Mouse (Mus musculus) heart, postnatal 0 days (tissue): ENCODE results near the gene Tuba3a. TPM values are rescaled to one million over a fixed set of nuclear protein-coding genes. Genes with fewer than 3 reads are reported as not detected.
"Not testable (repeated sequence)": the region's sequence is repeated elsewhere in the genome, so short reads cannot be mapped to it uniquely, and the experiment has no call there.

Source experiments
- ATAC-seq: fragments of 200-750 bp; cut with Nextera tagmentation; 2 replicates; pipeline ENCODE4 v1.8.0; 2017; ENCODE audit warnings: low read depth, moderate number of reproducible peaks, moderate library complexity; ENCODE audit not compliant: insufficient read depth
- DNase-seq: peaks from one replicate; pipeline ENCODE4 v3.0.0-alpha.2; 2016; ENCODE audit warnings: low spot score
- H3K27ac ChIP-seq: fragments of 300-500 bp; sonication (generic); 2 replicates; pipeline ENCODE4 v1.5.1; 2014; ENCODE audit warnings: low read depth, mild to moderate bottlenecking
- H3K27me3 ChIP-seq: fragments of 300-500 bp; sonication (generic); 2 replicates; pipeline ENCODE4 v1.6.1; 2014; ENCODE audit warnings: low read length, mixed read lengths; ENCODE audit not compliant: control insufficient read depth, insufficient read depth
- H3K36me3 ChIP-seq: fragments of 300-500 bp; sonication (generic); replicated peaks from 2 replicates; pipeline ENCODE4 v1.6.1; 2014; ENCODE audit warnings: low read length, mixed read lengths; ENCODE audit not compliant: control insufficient read depth, insufficient read depth
- H3K4me1 ChIP-seq: fragments of 300-500 bp; sonication (generic); 2 replicates; pipeline ENCODE4 v1.6.1; 2014; ENCODE audit warnings: antibody characterized with exemption; ENCODE audit not compliant: control insufficient read depth, insufficient read depth
- H3K4me2 ChIP-seq: fragments of 300-500 bp; sonication (generic); 2 replicates; pipeline ENCODE4 v1.6.1; 2014; ENCODE audit warnings: low read depth, mild to moderate bottlenecking, low read length, moderate library complexity
- H3K4me3 ChIP-seq: fragments of 300-500 bp; sonication (generic); 2 replicates; pipeline ENCODE4 v1.5.1; 2014; ENCODE audit warnings: low read depth, low read length
- H3K9ac ChIP-seq: fragments of 300-500 bp; sonication (generic); replicated peaks from 2 replicates; pipeline ENCODE4 v1.6.1; 2014; ENCODE audit warnings: low read depth, low read length, mixed read lengths
- H3K9me3 ChIP-seq: fragments of 300-500 bp; sonication (generic); replicated peaks from 2 replicates; pipeline ENCODE4 v1.6.1; 2016; ENCODE audit warnings: low read length; ENCODE audit not compliant: control insufficient read depth
- CTCF ChIP-seq: IDR thresholded peaks from 2 replicates; pipeline ENCODE4 v1.5.1; 2016; ENCODE audit warnings: antibody characterized with exemption, control low read depth, low read depth
- EP300 ChIP-seq: IDR thresholded peaks from 2 replicates; pipeline ENCODE4 v1.6.1; 2016; ENCODE audit warnings: antibody characterized with exemption, low read depth
- WGBS: fragments of 180-500 bp; shearing (Covaris S2); extraction: QIAGEN DNeasy Blood & Tissue Kit; methylation state at CpG from one replicate; pipeline ENCODE4 v1.1.7; 2014; 5-methylcytosine and 5-hydroxymethylcytosine counted together
- polyA plus RNA-seq: library from polyadenylated mRNA; unstranded; fragments of >200 nt; fragmentation: Nextera tagmentation; extraction: Ambion mirVana; gene quantifications from 2 replicates; pipeline ENCODE4 v1.2.1, GENCODE M21; 2015
- total RNA-seq: library from RNA; depleted of rRNA; stranded (reverse); fragments of >200 nt; gene quantifications from 2 replicates; pipeline ENCODE4 v1.2.3, GENCODE M21; 2014; ENCODE audit warnings: low replicate concordance

Gene Tuba3a
- total and polyA plus RNA-seq, 2 experiments from 2014 or later: not detected

GRCm38 (mm10) chr6:125307091-125307490 is 21.2 kb upstream of the Tuba3a start:
- H3K4me2 ChIP-seq: no peak overlapping the region
- ATAC-seq (no peak), DNase-seq (no peak)
- H3K4me3 ChIP-seq: no peak overlapping the region
- peaks cover 5% of the 10 kb centered on the region for H3K4me1 ChIP-seq
- H3K27ac ChIP-seq: no peak overlapping the region
- 89% methylated on average over 5 of the region's 5 CpGs for WGBS
- no peaks in the 10 kb centered on the region for H3K9me3 ChIP-seq
- H3K27me3 ChIP-seq: no peaks in the 10 kb centered on the region
- TF ChIP-seq EP300 (no peak), CTCF (no peak)
- peaks cover 51% of the 10 kb centered on the region for H3K36me3 ChIP-seq
- no peak overlapping the region for H3K9ac ChIP-seq

- Histone ChIP-seq H3K27me3 (no peaks in the 10 kb centered on the region), H3K4me2 (no peak overlapping the region), H3K4me3 (no peak overlapping the region), H3K9me3 (no peaks in the 10 kb centered on the region), H3K27ac (no peak overlapping the region), H3K4me1 (no peaks in the 10 kb centered on the region), H3K9ac (no peak overlapping the region), H3K36me3 (peaks cover 36% of the 10 kb centered on the region)
- no peak for TF ChIP-seq EP300
- no peak for TF ChIP-seq CTCF
- ATAC-seq (no peak), DNase-seq (no peak)
- WGBS: 68% methylated on average over 6 of the region's 6 CpGs
Observed at GRCm38 (mm10) chr6:125305465-125305864, 19.6 kb upstream of the Tuba3a start.

- not testable (repeated sequence) for H3K27me3 ChIP-seq, DNase-seq, H3K4me2 ChIP-seq, H3K4me3 ChIP-seq, H3K9me3 ChIP-seq, H3K27ac ChIP-seq, H3K4me1 ChIP-seq, ATAC-seq, H3K9ac ChIP-seq
- 82% methylated on average over 7 of the region's 7 CpGs for WGBS
- peaks cover 29% of the 10 kb centered on the region for H3K36me3 ChIP-seq
Observed at GRCm38 (mm10) chr6:125304408-125304807, 18.6 kb upstream of the Tuba3a start.

DNA sequence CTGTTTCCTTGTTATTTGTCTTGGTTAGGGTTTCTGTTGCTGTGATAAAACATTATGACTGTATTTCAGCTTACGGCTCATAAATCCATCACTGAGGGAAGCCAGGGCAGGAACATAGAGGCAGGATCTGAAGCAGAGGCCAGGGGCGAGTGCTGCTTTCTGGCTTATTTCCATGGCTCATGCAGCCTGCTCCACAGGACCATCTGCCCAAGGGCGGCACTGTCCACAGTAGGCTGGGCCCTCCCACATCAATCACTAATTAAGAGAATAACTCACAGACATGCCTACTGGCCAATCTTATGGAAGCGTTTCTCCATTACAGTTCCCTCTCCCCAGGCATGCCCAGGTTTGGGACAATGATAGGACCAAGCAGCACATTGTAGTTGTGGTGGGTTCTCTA is 17.4 kb upstream of the Tuba3a start:
- no peak for DNase-seq
- no peak overlapping the region for H3K4me2 ChIP-seq
- H3K27ac ChIP-seq: no peak overlapping the region
- H3K27me3 ChIP-seq: no peaks in the 10 kb centered on the region
- H3K9ac ChIP-seq: no peak overlapping the region
- ATAC-seq: no peak
- H3K9me3 ChIP-seq: no peaks in the 10 kb centered on the region
- TF ChIP-seq CTCF (no peak), EP300 (no peak)
- H3K4me1 ChIP-seq: no peaks in the 10 kb centered on the region
- H3K4me3 ChIP-seq: no peak overlapping the region
- peaks cover 19% of the 10 kb centered on the region for H3K36me3 ChIP-seq
- WGBS: 85% methylated on average over 4 of the region's 4 CpGs

DNA sequence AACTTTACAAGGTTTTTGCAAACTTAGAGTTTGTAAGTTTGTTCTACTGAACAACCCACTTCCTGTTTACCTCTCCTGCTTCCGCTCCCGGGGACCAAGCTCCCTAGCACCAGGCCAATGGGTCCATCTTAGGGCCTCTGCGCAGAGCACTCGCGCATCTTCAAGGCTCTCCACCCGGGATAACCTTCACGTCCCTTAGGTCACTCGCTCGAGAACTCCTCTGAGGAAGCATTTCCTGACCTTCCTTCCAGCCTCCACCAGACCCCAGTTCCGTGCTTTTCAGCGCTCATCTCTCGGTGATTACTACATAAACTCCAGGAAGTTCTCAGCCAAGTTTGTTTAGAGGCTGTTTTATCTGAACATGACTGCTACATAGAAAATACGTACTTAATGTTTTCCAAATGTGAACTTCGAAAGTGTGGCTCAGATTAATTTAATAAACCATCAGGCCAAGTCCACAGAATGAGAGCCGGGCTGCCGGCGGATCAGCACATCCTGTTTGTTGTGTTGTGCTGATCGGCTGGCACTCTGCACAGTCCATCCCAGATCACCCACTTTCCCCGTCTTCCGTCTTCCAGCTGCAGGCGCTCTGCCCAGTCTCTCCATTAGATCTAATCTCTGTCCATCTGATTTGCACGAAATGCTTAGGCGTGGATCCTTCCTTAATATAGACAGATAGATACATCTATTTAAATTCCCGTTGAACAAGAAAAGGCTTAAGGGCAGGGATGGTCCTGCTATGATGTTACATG is 16.6 kb upstream of the Tuba3a start:
- no peak overlapping the region for H3K9ac ChIP-seq
- TF ChIP-seq CTCF (no peak), EP300 (no peak)
- H3K4me1 ChIP-seq: no peaks in the 10 kb centered on the region
- no peaks in the 10 kb centered on the region for H3K27me3 ChIP-seq
- H3K36me3 ChIP-seq: peaks cover 13% of the 10 kb centered on the region
- WGBS: 67% methylated on average over 24 of the region's 24 CpGs
- peak overlapping the region; percentile 51 for H3K27ac ChIP-seq
- DNase-seq: no peak
- no peak overlapping the region for H3K4me2 ChIP-seq
- no peak for ATAC-seq
- H3K4me3 ChIP-seq: no peak overlapping the region
- H3K9me3 ChIP-seq: no peaks in the 10 kb centered on the region

DNA sequence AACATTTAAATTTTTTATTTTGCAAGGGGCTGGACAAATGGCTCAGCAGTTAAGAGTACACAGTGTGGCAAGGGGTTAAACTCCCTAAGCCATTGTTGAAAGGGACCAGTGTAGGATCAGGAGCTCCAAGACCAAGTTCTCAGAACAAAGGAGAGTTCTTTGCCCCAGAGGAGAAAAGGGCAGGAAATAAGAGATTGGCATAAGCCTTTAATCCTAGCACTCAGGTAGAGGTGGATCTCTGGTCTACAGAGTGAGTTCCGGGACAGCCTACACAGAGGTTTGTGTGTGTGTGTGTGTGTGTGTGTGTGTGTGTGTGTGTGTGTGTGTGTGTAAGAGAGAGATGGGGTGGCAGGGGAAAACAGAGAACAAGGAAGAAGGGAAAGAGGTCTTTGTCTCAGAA is 15.1 kb upstream of the Tuba3a start:
- WGBS: 89% methylated on average over 1 of the region's 1 CpGs
- H3K9me3 ChIP-seq: no peaks in the 10 kb centered on the region
- ATAC-seq: no peak

More for the DNA sequence above, 15.1 kb upstream of the Tuba3a start:
- no peak for DNase-seq
- no peak for TF ChIP-seq CTCF
- no peak for TF ChIP-seq EP300
- Histone ChIP-seq H3K27me3 (no peaks in the 10 kb centered on the region), H3K27ac (no peak overlapping the region), H3K4me2 (no peak overlapping the region), H3K9ac (no peak overlapping the region), H3K4me3 (no peak overlapping the region), H3K4me1 (no peaks in the 10 kb centered on the region), H3K36me3 (no peaks in the 10 kb centered on the region)
